Mouse (Mus musculus) spleen, adult 10 weeks (tissue): ENCODE data around the gene Rcan2. TPM values are rescaled to one million over a fixed set of nuclear protein-coding genes. Genes with fewer than 3 reads are reported as not detected.

ENCODE experiments used
- polyA plus RNA-seq: library from polyadenylated mRNA; stranded (reverse); fragments of 350-450 nt; fragmentation: Illumina TruSeq; extraction: RNeasy Lipid Tissue Mini Kit (QIAGEN cat#74804); gene quantifications from one replicate; pipeline ENCODE4 v1.2.3, GENCODE M21; 2015; ENCODE audit warnings: low replicate concordance; ENCODE audit not compliant: insufficient read depth

The Rcan2 gene
- 3.9 TPM for polyA plus RNA-seq

DNA sequence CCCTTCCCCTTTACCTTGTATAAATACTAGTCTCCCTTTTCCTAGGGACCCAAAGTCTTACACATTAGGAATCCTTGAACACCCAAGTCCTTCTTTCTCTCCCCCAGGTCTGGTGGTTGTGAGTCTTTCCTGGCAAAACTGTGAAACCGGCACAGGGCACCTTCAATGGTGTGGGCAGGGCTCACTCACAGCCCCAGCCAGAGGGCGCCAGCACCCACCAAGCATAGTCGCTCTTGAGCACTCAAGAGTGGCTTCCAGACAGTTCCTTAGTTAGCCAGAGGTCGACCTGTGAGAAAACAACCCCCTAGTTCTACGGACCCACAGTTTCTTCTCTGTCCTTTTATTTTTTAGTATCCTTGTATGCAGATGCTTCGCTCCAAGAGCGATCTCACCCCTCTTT, at the start of gene Rcan2:
TSS of gene Rcan2 (plus strand) at position 275 of the 400 bp plus-strand sequence.

DNA sequence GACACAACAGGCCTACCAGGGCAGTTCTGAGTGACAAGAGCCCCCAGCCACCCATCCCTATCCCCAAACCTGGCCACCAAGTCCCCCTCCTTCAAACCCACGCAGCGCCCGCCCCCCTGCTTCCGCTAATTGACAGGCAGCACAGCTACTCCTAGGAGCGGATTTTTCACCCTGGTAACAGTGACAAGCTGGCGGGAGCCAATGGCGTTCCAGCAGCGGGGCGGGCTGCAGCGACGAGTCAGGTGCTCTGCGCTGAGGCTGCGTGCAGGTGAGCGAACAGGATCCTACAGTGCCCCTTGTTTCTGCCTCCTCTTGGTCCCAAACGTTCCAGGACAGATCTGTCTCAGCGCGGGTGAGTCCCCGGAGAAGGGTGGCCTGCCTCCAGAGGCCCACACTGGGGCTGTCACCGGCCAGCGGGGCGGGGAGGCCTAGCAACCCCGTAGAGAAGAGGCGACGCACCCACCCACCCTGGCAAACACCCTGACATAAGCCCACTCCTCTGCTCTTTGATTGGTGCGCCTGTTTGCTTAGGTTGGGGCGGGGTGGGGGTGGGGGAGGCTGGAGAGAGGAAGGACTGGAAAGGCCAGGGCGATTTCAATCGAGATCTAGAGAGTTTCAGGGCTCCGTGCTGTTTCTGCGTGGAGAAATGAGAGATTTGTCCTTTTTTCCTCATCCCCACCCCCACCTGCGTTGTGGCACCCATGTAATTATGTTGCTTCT, 277.6 kb downstream of the Rcan2 start, which contains the start of gene Enpp5:
TSS of gene Enpp5 (plus strand) at position 183 of the 720 bp plus-strand sequence.

Other genes with a start within 250 kb of the Rcan2 start
- gene Pla2g7, start 233.3 kb upstream of the Rcan2 start, polyA plus RNA-seq, result 100 TPM
- gene Tdrd6, start 171.1 kb upstream of the Rcan2 start, polyA plus RNA-seq, result 0.26 TPM
- gene Slc25a27, start 134.1 kb upstream of the Rcan2 start, polyA plus RNA-seq, result 8.5 TPM
- 13.7 TPM for gene Cyp39a1, start 133.9 kb upstream of the Rcan2 start, polyA plus RNA-seq